Mouse (Mus musculus) embryonic facial prominence, embryonic 14.5 days (tissue): ENCODE data around the gene Ggt6. TPM values are rescaled to one million over a fixed set of nuclear protein-coding genes. Genes with fewer than 3 reads are reported as not detected.

ENCODE experiments used
- ATAC-seq: fragments of 200-750 bp; cut with Nextera tagmentation; 2 replicates; pipeline ENCODE4 v1.8.0; 2017; ENCODE audit warnings: low read depth, moderate number of reproducible peaks, moderate TSS enrichment
- DNase-seq: peaks from one replicate; pipeline ENCODE4 v3.0.0-alpha.2; 2015; ENCODE audit warnings: low spot score
- H3K27ac ChIP-seq: fragments of 300-500 bp; sonication (generic); replicated peaks from 2 replicates; pipeline ENCODE4 v1.5.1; 2014; ENCODE audit warnings: low read depth, mild to moderate bottlenecking, low read length, moderate library complexity
- H3K27me3 ChIP-seq: fragments of 300-500 bp; sonication (generic); replicated peaks from 2 replicates; pipeline ENCODE4 v1.6.1; 2014; ENCODE audit warnings: low read length; ENCODE audit not compliant: control insufficient read depth, insufficient read depth
- H3K36me3 ChIP-seq: fragments of 300-500 bp; sonication (generic); 2 replicates; pipeline ENCODE4 v1.6.1; 2014; ENCODE audit warnings: low read length, mixed read lengths; ENCODE audit not compliant: control insufficient read depth, insufficient read depth
- H3K4me1 ChIP-seq: fragments of 300-500 bp; sonication (generic); 2 replicates; pipeline ENCODE4 v1.6.1; 2014; ENCODE audit warnings: antibody characterized with exemption, low read length; ENCODE audit not compliant: control insufficient read depth, insufficient read depth
- H3K4me2 ChIP-seq: fragments of 300-500 bp; sonication (generic); 2 replicates; pipeline ENCODE4 v1.6.1; 2014; ENCODE audit warnings: low read depth, mild to moderate bottlenecking, low read length, moderate library complexity, mixed read lengths
- H3K4me3 ChIP-seq: fragments of 300-500 bp; sonication (generic); 2 replicates; pipeline ENCODE4 v1.5.1; 2014; ENCODE audit warnings: low read depth, mild to moderate bottlenecking, low read length
- H3K9ac ChIP-seq: fragments of 300-500 bp; sonication (generic); 2 replicates; pipeline ENCODE4 v1.6.1; 2014; ENCODE audit warnings: low read depth, mild to moderate bottlenecking, low read length, moderate library complexity, mixed read lengths
- H3K9me3 ChIP-seq: fragments of 300-500 bp; sonication (generic); 2 replicates; pipeline ENCODE4 v1.6.1; 2016; ENCODE audit warnings: low read length; ENCODE audit not compliant: control insufficient read depth
- WGBS: fragments of 180-500 bp; shearing (Covaris S2); extraction: QIAGEN DNeasy Blood & Tissue Kit; methylation state at CpG from one replicate; pipeline ENCODE4 v1.1.7; 2014; 5-methylcytosine and 5-hydroxymethylcytosine counted together
- polyA plus RNA-seq: library from polyadenylated mRNA; unstranded; fragments of >200 nt; fragmentation: Nextera tagmentation; extraction: Ambion mirVana; gene quantifications from 2 replicates; pipeline ENCODE4 v1.2.1, GENCODE M21; 2014

Gene Ggt6
- polyA plus RNA-seq, 1 experiment from 2014 or later, result 1.8 TPM

GRCm38 (mm10) chr11:72468525-72468924 is 33.2 kb downstream of the Ggt6 start:
- Histone ChIP-seq H3K4me1 (peaks cover 16% of the 10 kb centered on the region), H3K27me3 (no peaks in the 10 kb centered on the region), H3K4me3 (no peak overlapping the region), H3K27ac (peak overlapping the region; percentile 35; the same call in 1 of the 2 replicates), H3K4me2 (no peak overlapping the region), H3K36me3 (no peaks in the 10 kb centered on the region), H3K9me3 (no peaks in the 10 kb centered on the region), H3K9ac (no peak overlapping the region)
- ATAC-seq (no peak), DNase-seq (no peak)
- 59% methylated on average over 5 of the region's 5 CpGs for WGBS

GRCm38 (mm10) chr11:72469217-72469616 is 33.9 kb downstream of the Ggt6 start:
- Histone ChIP-seq H3K27me3 (no peaks in the 10 kb centered on the region), H3K27ac (peak overlapping the region; percentile 35; the same call in 1 of the 2 replicates), H3K9me3 (no peaks in the 10 kb centered on the region), H3K36me3 (no peaks in the 10 kb centered on the region), H3K9ac (no peak overlapping the region), H3K4me1 (peaks cover 16% of the 10 kb centered on the region), H3K4me2 (no peak overlapping the region), H3K4me3 (no peak overlapping the region)
- DNase-seq (peak; percentile 83), ATAC-seq (peak; percentile 69)
- WGBS, result 22% methylated on average over 5 of the region's 5 CpGs

GRCm38 (mm10) chr11:72470004-72470403 is 34.7 kb downstream of the Ggt6 start:
- H3K27ac ChIP-seq, result no peak overlapping the region

GRCm38 (mm10) chr11:72471381-72471780 is 36.1 kb downstream of the Ggt6 start:
- no peaks in the 10 kb centered on the region for H3K36me3 ChIP-seq
- peaks cover 16% of the 10 kb centered on the region for H3K4me1 ChIP-seq
- no peak overlapping the region for H3K9ac ChIP-seq
- H3K9me3 ChIP-seq, result no peaks in the 10 kb centered on the region
- H3K27me3 ChIP-seq, result no peaks in the 10 kb centered on the region
- ATAC-seq, result no peak
- no peak overlapping the region for H3K4me2 ChIP-seq
- 84% methylated on average over 6 of the region's 6 CpGs for WGBS
- H3K4me3 ChIP-seq, result no peak overlapping the region
- no peak overlapping the region for H3K27ac ChIP-seq
- DNase-seq, result no peak

More at GRCm38 (mm10) chr11:72470004-72470403, 34.7 kb downstream of the Ggt6 start:
- no peak overlapping the region for H3K4me2 ChIP-seq
- DNase-seq, result no peak
- H3K9me3 ChIP-seq, result no peaks in the 10 kb centered on the region
- 63% methylated on average over 4 of the region's 4 CpGs for WGBS
- no peaks in the 10 kb centered on the region for H3K27me3 ChIP-seq
- H3K9ac ChIP-seq, result no peak overlapping the region
- no peak overlapping the region for H3K4me3 ChIP-seq
- ATAC-seq, result no peak
- peaks cover 16% of the 10 kb centered on the region for H3K4me1 ChIP-seq
- no peaks in the 10 kb centered on the region for H3K36me3 ChIP-seq

- H3K36me3 ChIP-seq, result no peaks in the 10 kb centered on the region
- no peak overlapping the region for H3K4me3 ChIP-seq
- no peaks in the 10 kb centered on the region for H3K9me3 ChIP-seq
- H3K27me3 ChIP-seq, result no peaks in the 10 kb centered on the region
- DNase-seq, result peak; percentile 53
- WGBS, result 59% methylated on average over 4 of the region's 4 CpGs
- H3K9ac ChIP-seq, result no peak overlapping the region
- H3K4me2 ChIP-seq, result no peak overlapping the region
- peaks cover 19% of the 10 kb centered on the region for H3K4me1 ChIP-seq
- H3K27ac ChIP-seq, result no peak overlapping the region
- ATAC-seq, result peak; percentile 38
Measured at GRCm38 (mm10) chr11:72473540-72473939, 38.2 kb downstream of the Ggt6 start.

- WGBS, result 54% methylated on average over 3 of the region's 3 CpGs
- Histone ChIP-seq H3K36me3 (no peaks in the 10 kb centered on the region), H3K27me3 (no peaks in the 10 kb centered on the region), H3K4me1 (peaks cover 11% of the 10 kb centered on the region), H3K4me3 (no peak overlapping the region), H3K9me3 (no peaks in the 10 kb centered on the region), H3K27ac (no peak overlapping the region), H3K4me2 (no peak overlapping the region), H3K9ac (no peak overlapping the region)
- DNase-seq (no peak), ATAC-seq (no peak)
Measured at GRCm38 (mm10) chr11:72474926-72475325, 39.6 kb downstream of the Ggt6 start.

GRCm38 (mm10) chr11:72475408-72475807 is 40.1 kb downstream of the Ggt6 start:
- whole genome bisulfite sequencing, result 83% methylated on average over 7 of the region's 7 CpGs
- Histone ChIP-seq H3K27ac (no peak overlapping the region), H3K36me3 (no peaks in the 10 kb centered on the region), H3K4me1 (peaks cover 11% of the 10 kb centered on the region), H3K4me2 (no peak overlapping the region), H3K27me3 (no peaks in the 10 kb centered on the region), H3K9ac (no peak overlapping the region), H3K4me3 (no peak overlapping the region), H3K9me3 (no peaks in the 10 kb centered on the region)
- no peak for ATAC-seq
- DNase-seq, result no peak

GRCm38 (mm10) chr11:72476074-72476625 is 40.8 kb downstream of the Ggt6 start:
- no peak overlapping the region; the same call in 1 of the 2 replicates for H3K27ac ChIP-seq
- no peaks in the 10 kb centered on the region for H3K9me3 ChIP-seq
- H3K4me2 ChIP-seq, result no peak overlapping the region
- H3K4me3 ChIP-seq, result no peak overlapping the region
- H3K4me1 ChIP-seq, result peaks cover 11% of the 10 kb centered on the region
- H3K27me3 ChIP-seq, result no peaks in the 10 kb centered on the region
- 81% methylated on average over 7 of the region's 7 CpGs for WGBS
- no peak overlapping the region for H3K9ac ChIP-seq
- no peak for ATAC-seq
- no peak for DNase-seq
- no peaks in the 10 kb centered on the region for H3K36me3 ChIP-seq

- ATAC-seq, result peak; percentile 34; the same call in 1 of the 2 replicates
- H3K27ac ChIP-seq, result no peak overlapping the region; the same call in 1 of the 2 replicates
- H3K9me3 ChIP-seq, result no peaks in the 10 kb centered on the region
- H3K9ac ChIP-seq, result peak overlapping the region; percentile 14; the same call in 1 of the 2 replicates
- H3K4me2 ChIP-seq, result no peak overlapping the region
- WGBS, result 29% methylated on average over 5 of the region's 5 CpGs
- H3K4me1 ChIP-seq, result peaks cover 11% of the 10 kb centered on the region
- DNase-seq, result no peak
- no peaks in the 10 kb centered on the region for H3K27me3 ChIP-seq
- H3K36me3 ChIP-seq, result no peaks in the 10 kb centered on the region
- no peak overlapping the region for H3K4me3 ChIP-seq
Measured at GRCm38 (mm10) chr11:72477182-72477581, 41.9 kb downstream of the Ggt6 start.
